Mouse (Mus musculus) lung, postnatal 0 days (tissue): Measurements from ENCODE around the gene Cebpz.

Experiments
- CTCF ChIP-seq: IDR thresholded peaks from 2 replicates; pipeline ENCODE4 v1.5.1; 2016; ENCODE audit warnings: antibody characterized with exemption, mild to moderate bottlenecking
- EP300 ChIP-seq: IDR thresholded peaks from 2 replicates; pipeline ENCODE4 v1.6.1; 2016; ENCODE audit warnings: antibody characterized with exemption, mild to moderate bottlenecking, control low read depth

DNA sequence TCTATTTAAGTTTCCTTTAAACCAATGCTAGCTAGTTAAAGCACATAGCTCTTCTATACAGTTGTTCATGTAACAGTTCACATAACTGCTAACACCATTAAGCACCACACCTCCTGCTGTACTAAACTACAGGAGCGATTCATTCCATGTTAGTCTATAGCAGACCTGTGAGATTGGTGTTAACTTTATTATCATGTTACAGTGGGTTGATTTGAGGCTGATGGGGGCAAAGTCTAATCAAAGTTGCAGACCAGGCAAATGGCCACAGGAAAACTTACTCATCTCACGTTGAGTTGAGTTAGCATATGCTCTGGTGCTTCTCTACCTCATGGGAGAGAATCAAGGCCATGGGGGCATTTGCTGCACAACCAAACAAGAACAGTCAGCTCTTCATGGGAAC lies 27.5 kb downstream of the Cebpz start:
- TF ChIP-seq CTCF (no peak), EP300 (no peak)
